ENCODE assay signal across 50 mouse cellular contexts in the genomic region with DNA sequence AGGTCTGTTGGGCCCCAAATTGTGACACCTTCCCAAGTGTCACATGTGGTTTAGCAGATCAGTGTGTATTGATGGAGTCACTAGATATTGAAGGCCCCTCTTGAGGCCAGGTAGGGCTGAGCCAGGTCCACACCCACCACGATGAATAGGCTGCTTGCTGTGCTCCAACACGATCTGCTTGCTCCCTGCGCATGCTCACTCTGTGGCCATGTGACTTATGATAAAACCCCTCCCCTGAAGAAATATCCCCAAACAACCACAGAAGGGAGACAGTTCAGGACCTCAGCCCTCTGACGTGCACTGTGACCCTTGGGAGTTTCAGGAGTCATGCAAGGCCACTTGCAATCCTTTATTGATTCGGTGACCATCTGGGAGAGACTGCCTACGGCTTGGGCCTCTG. TPM values are rescaled to one million over a fixed set of nuclear protein-coding genes. Genes with fewer than 3 reads are reported as not detected.
"Had no signal": no experiment of that assay in that cellular context is flagged by ENCODE, and none has a peak within 500 bp of the region (broad histone marks: within the 10 kb centered on the region; RNA-seq: fewer than 3 reads in every experiment).

No protein-coding gene starts in this region.

- H3K36me3 ChIP-seq: heart, embryonic 12.5 days; heart, embryonic 13.5 days; heart, embryonic 15.5 days; hindbrain, embryonic 10.5 days; hindbrain, embryonic 12.5 days; hindbrain, embryonic 13.5 days; hindbrain, embryonic 15.5 days; intestine, embryonic 15.5 days; kidney, embryonic 15.5 days had no signal

- H3K4me2 ChIP-seq: heart, embryonic 11.5 days; heart, embryonic 12.5 days; heart, embryonic 13.5 days; heart, embryonic 15.5 days; hindbrain, embryonic 12.5 days; hindbrain, embryonic 13.5 days; hindbrain, embryonic 14.5 days; hindbrain, embryonic 15.5 days; intestine, embryonic 15.5 days; kidney, embryonic 15.5 days had no signal

- H3K9me3 ChIP-seq: heart, embryonic 12.5 days; heart, embryonic 13.5 days; heart, embryonic 15.5 days; hindbrain, embryonic 10.5 days; hindbrain, embryonic 12.5 days; hindbrain, embryonic 13.5 days; hindbrain, embryonic 15.5 days; intestine, embryonic 15.5 days; kidney, embryonic 15.5 days had no signal

- H3K9ac ChIP-seq: heart, embryonic 12.5 days; heart, embryonic 13.5 days; heart, embryonic 15.5 days; hindbrain, embryonic 12.5 days; hindbrain, embryonic 13.5 days; hindbrain, embryonic 14.5 days; hindbrain, embryonic 15.5 days; intestine, embryonic 15.5 days; kidney, embryonic 15.5 days had no signal

- H3K4me1 ChIP-seq: heart, embryonic 15.5 days; hindbrain, embryonic 10.5 days; hindbrain, embryonic 12.5 days; hindbrain, embryonic 13.5 days; hindbrain, embryonic 15.5 days; intestine, embryonic 15.5 days; kidney, embryonic 15.5 days had no signal

- DNase-seq: heart, postnatal 10 days; heart, postnatal 14 days; heart, postnatal 4 days; kidney, adult 11 months; kidney, adult 18-20 months; kidney, adult 2 months; kidney, adult 8-10 months; kidney, adult 9 months; kidney, postnatal 10 days; kidney, postnatal 14 days; kidney, postnatal 25 days; kidney, postnatal 36 days; kidney, postnatal 4 days; layer of hippocampus, adult 9-11 months; layer of hippocampus, postnatal 36 days had no signal

- H3K27ac ChIP-seq: heart, embryonic 13.5 days; heart, embryonic 15.5 days; hindbrain, embryonic 10.5 days; hindbrain, embryonic 12.5 days; hindbrain, embryonic 13.5 days; hindbrain, embryonic 14.5 days; hindbrain, embryonic 15.5 days; hindbrain, postnatal 0 days; intestine, embryonic 15.5 days; kidney, embryonic 15.5 days; kidney, postnatal 0 days; layer of hippocampus, adult 2 months; left cerebral cortex, adult 2 months had no signal

- H3K27me3 ChIP-seq: heart, embryonic 13.5 days; heart, embryonic 15.5 days; hindbrain, embryonic 12.5 days; hindbrain, embryonic 13.5 days; hindbrain, embryonic 15.5 days; intestine, embryonic 15.5 days; kidney, embryonic 15.5 days had no signal

- H3K4me3 ChIP-seq: heart, embryonic 12.5 days; heart, embryonic 13.5 days; heart, embryonic 15.5 days; hindbrain, embryonic 10.5 days; hindbrain, embryonic 12.5 days; hindbrain, embryonic 13.5 days; hindbrain, embryonic 15.5 days; intestine, embryonic 15.5 days; kidney, embryonic 15.5 days; layer of hippocampus, adult 2 months; left cerebral cortex, adult 2 months had no signal

RNA-seq across cellular contexts. Expression of a gene that starts 5.3 kb away (rescaled TPM):
- total RNA-seq: hematopoietic stem cell, adult 5-6 weeks; layer of hippocampus, adult 18-20 months; layer of hippocampus, adult 2 months; layer of hippocampus, adult 8-10 months; layer of hippocampus, postnatal 10 days; layer of hippocampus, postnatal 14 days; layer of hippocampus, postnatal 25 days; layer of hippocampus, postnatal 36 days; left cerebral cortex, adult 18-20 months; left cerebral cortex, adult 2 months; left cerebral cortex, adult 8-10 months had no signal
- polyA plus RNA-seq: heart, embryonic 14.5 days; hindbrain, embryonic 10.5 days; hindbrain, embryonic 11.5 days; hindbrain, embryonic 13.5 days; inflammation-experienced regulatory T-cells, adult 6 months; intestine, postnatal 0 days; kidney, adult 2 months; kidney, embryonic 14.5 days; kidney, embryonic 16.5 days; kidney, postnatal 0 days; large intestine, adult 2 months had no signal

RNA-seq across cellular contexts. Expression of a gene that starts 7.7 kb away (rescaled TPM):
- total RNA-seq: heart, postnatal 10 days; heart, postnatal 14 days; heart, postnatal 25 days; heart, postnatal 4 days; hematopoietic stem cell, adult 5-6 weeks; layer of hippocampus, adult 2 months; layer of hippocampus, postnatal 10 days; layer of hippocampus, postnatal 25 days; left cerebral cortex, adult 18-20 months; left cerebral cortex, adult 2 months had no signal
- polyA plus RNA-seq: heart, embryonic 14.5 days; heart, postnatal 0 days; hindbrain, embryonic 10.5 days; hindbrain, embryonic 11.5 days; hindbrain, embryonic 12.5 days; hindbrain, embryonic 13.5 days; hindbrain, embryonic 14.5 days; inflammation-experienced regulatory T-cells, adult 6 months; intestine, embryonic 14.5 days; intestine, embryonic 15.5 days; intestine, embryonic 16.5 days; intestine, postnatal 0 days; kidney, adult 2 months; kidney, embryonic 14.5 days; kidney, embryonic 15.5 days; kidney, embryonic 16.5 days; kidney, postnatal 0 days; large intestine, adult 2 months had no signal

RNA-seq across cellular contexts. Expression of a gene that starts 22.7 kb away (rescaled TPM):
- total RNA-seq: hematopoietic stem cell, adult 5-6 weeks had no signal
- polyA plus RNA-seq: inflammation-experienced regulatory T-cells, adult 6 months had no signal

RNA-seq across cellular contexts. Expression of a gene that starts 32.4 kb away (rescaled TPM):
- total RNA-seq: heart, postnatal 14 days; heart, postnatal 25 days; heart, postnatal 4 days; hematopoietic stem cell, adult 5-6 weeks had no signal
- polyA plus RNA-seq: heart, embryonic 11.5 days; heart, embryonic 12.5 days; heart, embryonic 14.5 days; heart, embryonic 15.5 days; heart, embryonic 16.5 days; heart, postnatal 0 days; inflammation-experienced regulatory T-cells, adult 6 months; kidney, adult 2 months; kidney, embryonic 14.5 days; kidney, embryonic 16.5 days; kidney, postnatal 0 days; large intestine, adult 2 months had no signal
